Mouse (Mus musculus) liver, adult 2 months (tissue): ENCODE results near the gene Ifna5. TPM values are rescaled to one million over a fixed set of nuclear protein-coding genes. Genes with fewer than 3 reads are reported as not detected.

Source experiments
- DNase-seq: peaks from one replicate; pipeline ENCODE4 v3.0.0-alpha.2; 2011; ENCODE audit warnings: low read depth, low spot score; ENCODE audit errors: extremely low read depth
- H3K27ac ChIP-seq: fragments of 200-500 bp; replicated peaks from 2 replicates; pipeline ENCODE4 v1.5.1; 2012; ENCODE audit warnings: low read depth, mild to moderate bottlenecking, control low read depth, inconsistent platforms, low read length; ENCODE audit not compliant: insufficient read depth
- H3K27me3 ChIP-seq: fragments of 200-500 bp; 2 replicates; pipeline ENCODE4 v1.6.1; 2012; ENCODE audit warnings: mild to moderate bottlenecking, moderate library complexity, low read length, inconsistent platforms; ENCODE audit not compliant: control insufficient read depth, insufficient read depth
- H3K36me3 ChIP-seq: fragments of 200-500 bp; 2 replicates; pipeline ENCODE4 v1.6.1; 2012; ENCODE audit warnings: low read length, inconsistent platforms; ENCODE audit not compliant: control insufficient read depth, insufficient read depth
- H3K4me1 ChIP-seq: fragments of 200-500 bp; 2 replicates; pipeline ENCODE4 v1.6.1; 2011; ENCODE audit warnings: low read length; ENCODE audit not compliant: control insufficient read depth, insufficient read depth
- H3K4me3 ChIP-seq: fragments of 200-500 bp; 2 replicates; pipeline ENCODE4 v1.5.1; 2011; ENCODE audit warnings: low read depth, mild to moderate bottlenecking, control low read depth, low read length, moderate library complexity; ENCODE audit not compliant: insufficient read depth
- H3K79me2 ChIP-seq: fragments of 200-500 bp; 2 replicates; pipeline ENCODE4 v1.6.1; 2012; ENCODE audit warnings: inconsistent platforms, mild to moderate bottlenecking, low read length, moderate library complexity; ENCODE audit not compliant: control insufficient read depth, insufficient read depth
- H3K9ac ChIP-seq: fragments of 200-500 bp; 2 replicates; pipeline ENCODE4 v1.6.1; 2012; ENCODE audit warnings: low read depth, mild to moderate bottlenecking, control low read depth, inconsistent platforms, low read length
- CTCF ChIP-seq: fragments of 200-500 bp; IDR thresholded peaks from 2 replicates; pipeline ENCODE4 v1.5.1; 2011; ENCODE audit warnings: low read depth, low read length, control low read depth
- POLR2A ChIP-seq: fragments of 200-500 bp; IDR thresholded peaks from 2 replicates; pipeline ENCODE4 v1.6.1; 2011; ENCODE audit warnings: low read length, control low read depth; ENCODE audit not compliant: insufficient read depth; ENCODE audit errors: extremely low read depth
- WGBS: fragments of 180-500 bp; shearing (Covaris S2); methylation state at CpG from one replicate; pipeline ENCODE4 v1.1.7; 2018; 5-methylcytosine and 5-hydroxymethylcytosine counted together
- polyA plus RNA-seq: library from polyadenylated mRNA; depleted of rRNA; stranded (reverse); fragments of >200 nt; gene quantifications from 2 replicates; pipeline ENCODE4 v1.2.3, GENCODE M21; 2012
- total RNA-seq: library from RNA; depleted of rRNA; stranded (reverse); fragments of >200 nt; gene quantifications from 2 replicates; pipeline ENCODE4 v1.2.3, GENCODE M21; 2014

The Ifna5 gene
- total and polyA plus RNA-seq, 2 experiments, result not detected

GRCm38 (mm10) chr4:88840058-88840457 lies 4.7 kb downstream of the Ifna5 start:
- H3K9ac ChIP-seq, result no peak overlapping the region
- H3K4me1 ChIP-seq, result no peaks in the 10 kb centered on the region
- H3K79me2 ChIP-seq, result no peaks in the 10 kb centered on the region
- no peaks in the 10 kb centered on the region for H3K27me3 ChIP-seq
- H3K27ac ChIP-seq, result no peak overlapping the region
- no peak for DNase-seq
- H3K4me3 ChIP-seq, result no peak overlapping the region
- H3K36me3 ChIP-seq, result no peaks in the 10 kb centered on the region
- TF ChIP-seq CTCF, result no peak
- no peak for TF ChIP-seq POLR2A
- WGBS, result 66% methylated on average over 3 of the region's 3 CpGs

GRCm38 (mm10) chr4:88841438-88841911 lies 6.2 kb downstream of the Ifna5 start, which contains the start of gene Ifna4:
Gene Ifna4, plus strand, starts transcription at chr4:88841861.
- 49% methylated on average over 2 of the region's 2 CpGs for WGBS
- no peaks in the 10 kb centered on the region for H3K79me2 ChIP-seq
- no peak within 1 kb of the TSS for H3K9ac ChIP-seq
- no peaks in the 10 kb centered on the region for H3K4me1 ChIP-seq
- TF ChIP-seq CTCF, result no peak
- TF ChIP-seq POLR2A, result no peak
- no peak within 1 kb of the TSS for H3K27ac ChIP-seq
- no peak within 1 kb of the TSS for H3K4me3 ChIP-seq
- no peaks in the 10 kb centered on the region for H3K36me3 ChIP-seq
- DNase-seq, result no peak
- no peaks in the 10 kb centered on the region for H3K27me3 ChIP-seq

- Histone ChIP-seq H3K4me1 (no peaks in the 10 kb centered on the region), H3K9ac (no peak overlapping the region), H3K79me2 (no peaks in the 10 kb centered on the region), H3K27me3 (no peaks in the 10 kb centered on the region), H3K27ac (no peak overlapping the region), H3K4me3 (no peak overlapping the region), H3K36me3 (no peaks in the 10 kb centered on the region)
- 38% methylated on average over 2 of the region's 2 CpGs for WGBS
- DNase-seq, result peak; percentile 19
- TF ChIP-seq POLR2A (no peak), CTCF (no peak)
Observed at GRCm38 (mm10) chr4:88845334-88845733, 10.0 kb downstream of the Ifna5 start.

GRCm38 (mm10) chr4:88849698-88850097 lies 14.4 kb downstream of the Ifna5 start, which contains the start of gene Ifna1:
Gene Ifna1, plus strand, starts transcription at chr4:88850087.
- TF ChIP-seq CTCF, result no peak
- no peak for TF ChIP-seq POLR2A

GRCm38 (mm10) chr4:88851026-88851763 lies 15.9 kb downstream of the Ifna5 start:
- no peaks in the 10 kb centered on the region for H3K4me1 ChIP-seq
- no peaks in the 10 kb centered on the region for H3K36me3 ChIP-seq
- WGBS, result 78% methylated on average over 4 of the region's 4 CpGs
- H3K27ac ChIP-seq, result no peak overlapping the region
- no peak overlapping the region for H3K4me3 ChIP-seq
- no peak overlapping the region for H3K9ac ChIP-seq
- no peak for DNase-seq
- no peaks in the 10 kb centered on the region for H3K27me3 ChIP-seq
- TF ChIP-seq POLR2A (no peak), CTCF (no peak)
- no peaks in the 10 kb centered on the region for H3K79me2 ChIP-seq

More at GRCm38 (mm10) chr4:88849698-88850097, 14.4 kb downstream of the Ifna5 start, which contains the start of gene Ifna1:
- no peak within 1 kb of the TSS for H3K27ac ChIP-seq
- no peaks in the 10 kb centered on the region for H3K4me1 ChIP-seq
- no peak for DNase-seq
- no peaks in the 10 kb centered on the region for H3K36me3 ChIP-seq
- 79% methylated on average over 1 of the region's 1 CpGs for WGBS
- H3K27me3 ChIP-seq, result no peaks in the 10 kb centered on the region
- H3K9ac ChIP-seq, result no peak within 1 kb of the TSS
- no peaks in the 10 kb centered on the region for H3K79me2 ChIP-seq
- H3K4me3 ChIP-seq, result no peak within 1 kb of the TSS

GRCm38 (mm10) chr4:88859214-88859613 lies 23.9 kb downstream of the Ifna5 start:
- Histone ChIP-seq H3K27ac (no peak overlapping the region), H3K36me3 (no peaks in the 10 kb centered on the region), H3K27me3 (peaks cover 3% of the 10 kb centered on the region; the same call in 1 of the 2 replicates), H3K4me3 (no peak overlapping the region), H3K9ac (no peak overlapping the region), H3K79me2 (no peaks in the 10 kb centered on the region), H3K4me1 (no peaks in the 10 kb centered on the region)
- TF ChIP-seq CTCF (no peak), POLR2A (no peak)
- no peak for DNase-seq
